Mouse (Mus musculus) thymus, postnatal 25 days (tissue): ENCODE data around the gene Rpl31.

Experiments used
- DNase-seq: peaks from one replicate; pipeline ENCODE4 v3.0.0; 2022

Gene Rpl31

DNA sequence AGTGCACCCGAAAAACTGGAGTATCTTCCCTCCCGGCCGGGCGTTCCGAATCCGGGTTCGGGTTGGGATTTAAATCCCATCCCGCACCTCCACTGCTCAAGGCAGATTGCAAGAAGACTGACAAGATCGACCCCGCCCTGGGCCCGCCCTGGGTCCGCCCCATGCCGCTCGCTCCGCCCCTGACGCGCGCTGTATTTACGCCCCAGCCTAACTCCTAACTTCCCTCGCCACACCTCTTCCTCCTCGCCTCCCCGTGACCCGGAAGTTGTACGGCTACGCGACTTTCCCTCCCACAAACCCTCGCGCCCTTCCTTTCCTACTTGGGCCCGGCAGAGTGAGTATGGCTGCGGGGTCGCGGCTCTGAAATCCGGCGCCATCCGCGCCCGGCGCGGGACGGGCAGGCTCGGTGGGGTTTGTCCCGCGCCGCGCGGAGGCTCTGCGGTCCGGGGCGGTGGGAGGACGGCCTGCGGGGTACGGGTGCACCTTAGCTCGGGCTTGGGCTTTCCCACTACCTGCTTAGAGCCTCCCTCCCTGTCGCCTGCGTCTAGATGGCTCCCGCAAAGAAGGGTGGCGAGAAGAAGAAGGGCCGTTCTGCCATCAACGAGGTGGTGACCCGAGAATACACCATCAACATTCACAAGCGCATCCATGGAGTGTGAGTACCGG, at the start of gene Rpl31:
Gene Rpl31, plus strand, starts transcription at position 242 of the 666 bp plus-strand sequence.
- DNase-seq, result peak; percentile 98

DNA sequence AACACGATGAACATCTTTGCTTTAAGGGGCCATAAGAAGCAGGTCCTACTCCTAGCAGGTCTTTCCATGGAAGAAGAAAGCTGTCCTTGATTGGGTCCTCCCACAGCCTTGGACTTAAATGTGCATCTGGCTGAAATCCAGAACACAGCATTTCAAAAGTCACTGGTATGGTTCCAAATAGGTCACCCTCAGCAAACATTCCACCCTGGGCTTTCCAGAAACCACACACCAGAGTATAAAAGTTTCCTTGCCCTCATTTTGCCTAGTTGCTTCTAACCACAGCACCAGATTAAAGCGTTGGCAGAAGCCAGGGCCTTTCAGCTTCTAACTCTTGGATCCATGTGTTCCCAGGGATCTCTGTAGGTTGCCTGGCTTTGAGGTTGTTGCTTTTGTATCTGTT, 49.7 kb upstream of the Rpl31 start:
- no peak for DNase-seq

DNA sequence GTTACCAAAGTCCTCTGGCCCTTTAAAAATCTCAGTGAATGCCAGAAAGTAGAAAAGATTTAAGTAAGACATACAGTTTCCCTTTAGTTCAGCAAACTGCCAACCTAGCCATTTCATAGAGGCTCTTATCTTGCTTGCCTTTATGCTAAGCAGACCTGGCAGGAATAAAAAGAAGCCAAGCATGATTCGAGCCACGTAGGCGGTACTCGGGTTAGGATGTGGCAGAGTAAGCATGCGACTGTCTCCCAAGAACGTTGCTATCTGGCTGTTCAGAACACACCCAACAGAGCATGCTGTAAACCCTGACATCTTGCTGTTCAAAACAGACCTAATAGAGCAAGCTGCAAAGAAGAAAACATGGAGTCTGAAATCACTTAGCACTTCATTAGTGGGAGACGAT, 48.8 kb upstream of the Rpl31 start:
- no peak for DNase-seq

DNA sequence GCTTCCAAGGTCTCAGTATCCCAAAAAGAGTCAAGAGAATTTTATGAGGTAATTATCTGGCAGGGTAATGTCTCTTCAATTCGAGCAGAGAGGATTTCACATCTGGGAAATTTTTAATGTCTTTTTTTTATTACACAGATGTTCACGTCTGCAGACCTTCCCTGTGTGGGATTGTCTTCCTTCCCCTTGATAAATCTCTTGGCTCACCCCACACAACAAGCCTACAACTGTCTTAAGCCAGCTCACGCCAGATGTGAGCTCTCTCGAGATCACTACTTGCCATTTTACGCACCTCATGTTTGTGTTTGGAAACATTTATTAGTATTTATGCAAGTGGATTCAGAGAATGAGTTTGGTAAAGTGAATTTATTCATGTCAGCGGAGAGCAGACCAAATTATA, 45.7 kb upstream of the Rpl31 start:
- no peak for DNase-seq

DNA sequence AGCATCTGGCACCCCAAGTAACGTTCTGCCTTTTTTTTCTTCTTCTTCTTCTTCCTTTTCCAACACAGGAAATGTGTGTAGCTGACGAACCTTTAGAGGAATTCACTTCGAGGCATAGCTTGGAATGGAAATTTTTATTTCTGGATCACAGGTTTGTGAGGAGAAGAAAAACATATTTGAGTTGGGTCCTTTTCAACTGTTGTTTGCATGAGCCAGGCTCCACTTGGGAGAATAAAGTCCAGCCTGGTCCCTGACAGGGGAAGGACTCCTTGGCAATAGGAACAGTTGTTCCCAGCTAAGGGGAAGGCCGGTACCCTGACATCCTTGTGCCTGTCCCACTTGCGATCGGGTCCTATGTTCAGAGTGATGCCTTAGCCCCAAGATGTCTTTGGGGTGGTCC, 42.4 kb upstream of the Rpl31 start:
- no peak for DNase-seq

DNA sequence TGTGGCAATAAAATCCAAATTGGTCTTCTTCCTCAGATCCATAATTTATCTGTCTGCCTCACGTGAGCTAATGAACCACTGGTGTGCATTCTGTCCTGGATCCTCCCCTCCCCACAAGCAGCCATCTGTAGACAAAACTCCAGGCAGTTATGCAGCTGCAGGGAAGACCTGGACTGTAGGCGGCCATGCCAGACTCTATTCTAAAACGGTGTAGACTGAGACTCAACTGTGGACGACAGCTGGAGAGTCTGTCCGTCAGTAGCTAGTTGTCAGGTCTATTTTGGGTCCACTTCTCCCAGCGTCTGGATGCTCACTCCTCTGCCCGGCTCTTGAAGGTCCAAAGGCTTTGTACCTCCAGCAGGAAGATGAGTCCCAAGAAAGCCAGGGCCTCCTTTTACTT, 40.1 kb upstream of the Rpl31 start:
- no peak for DNase-seq

DNA sequence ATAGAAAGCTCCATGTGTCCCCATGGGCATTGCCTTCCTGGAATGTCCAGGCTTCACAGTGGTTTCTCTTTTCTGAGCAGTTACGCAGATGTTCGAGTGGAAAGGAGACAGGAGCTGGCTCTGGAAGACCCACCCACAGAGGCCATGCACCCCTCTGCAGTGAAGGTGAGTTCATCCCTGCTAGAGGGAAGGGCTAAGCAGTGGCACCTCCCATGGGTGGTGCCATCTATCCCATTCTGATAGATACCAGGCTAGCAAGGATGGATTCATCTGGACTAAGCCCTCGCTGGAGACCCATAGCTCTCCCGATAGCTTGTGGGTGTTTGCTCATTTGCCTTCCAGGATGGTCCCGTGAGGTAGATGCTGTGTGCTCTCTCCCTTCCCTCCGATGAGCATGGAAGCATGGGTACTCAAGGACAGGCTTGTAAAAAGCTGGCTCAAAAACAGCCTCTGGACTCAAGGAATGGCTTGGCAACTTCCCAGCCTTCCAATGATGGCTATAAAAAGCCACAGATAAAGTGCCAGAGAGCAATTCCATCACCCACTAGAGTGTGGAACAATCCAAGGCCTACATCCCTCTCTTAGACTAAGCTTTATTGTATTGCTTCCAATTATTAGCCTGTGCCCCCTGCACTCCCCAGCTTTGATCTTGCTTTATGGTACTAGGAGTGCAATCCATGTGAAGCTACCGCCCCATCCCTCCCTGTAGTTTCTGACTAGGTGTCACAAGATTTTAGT, 36.6 kb upstream of the Rpl31 start:
- DNase-seq, result no peak

DNA sequence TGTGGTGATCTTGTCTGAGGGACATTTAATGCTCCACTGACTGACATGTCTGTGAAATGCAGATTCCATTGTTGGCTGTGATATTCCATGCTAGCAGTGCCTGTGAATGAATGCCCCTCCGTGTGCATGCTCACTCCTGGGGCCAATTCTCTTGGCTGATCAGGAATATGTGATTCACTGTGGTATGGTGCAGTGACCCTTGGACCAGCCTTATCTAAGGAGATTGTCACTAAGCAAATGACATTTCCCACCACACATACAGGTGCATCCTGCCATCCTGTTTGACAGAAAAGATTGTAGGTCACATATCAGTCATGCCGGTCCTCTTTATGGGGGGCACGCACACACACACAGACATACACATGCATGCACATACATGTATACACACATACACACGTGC, 35.2 kb upstream of the Rpl31 start:
- DNase-seq, result no peak

DNA sequence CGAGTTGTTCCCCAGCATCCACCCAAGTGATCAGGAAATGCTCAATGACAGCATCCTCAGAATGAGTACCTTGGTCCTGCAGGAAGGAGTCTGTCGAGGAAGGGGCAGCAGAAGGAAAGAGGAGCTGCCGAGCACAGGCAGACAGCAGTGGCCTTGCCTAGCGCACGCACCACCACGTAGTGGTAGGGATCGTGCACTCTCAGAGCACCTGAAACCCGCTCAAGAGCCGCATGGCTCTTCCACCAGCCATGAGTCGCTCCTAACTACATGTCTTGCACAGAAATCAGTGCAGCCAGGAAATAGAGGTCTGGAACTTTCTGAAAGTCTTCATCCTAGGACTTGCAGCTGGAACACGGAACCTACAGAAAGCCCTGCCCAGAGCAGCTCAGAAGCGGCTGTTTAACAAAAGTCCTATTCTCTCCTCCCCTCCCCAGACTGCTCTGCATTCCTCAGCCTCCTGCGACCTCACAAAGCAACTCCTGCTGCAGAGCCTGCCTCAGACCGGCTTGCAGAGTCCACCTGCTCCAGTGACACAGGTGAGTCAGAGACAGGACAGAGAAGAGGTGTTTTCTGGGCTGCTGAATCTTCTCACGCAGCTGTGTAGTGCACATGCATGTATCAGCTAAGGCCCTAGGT, 32.0 kb upstream of the Rpl31 start:
- DNase-seq, result no peak

DNA sequence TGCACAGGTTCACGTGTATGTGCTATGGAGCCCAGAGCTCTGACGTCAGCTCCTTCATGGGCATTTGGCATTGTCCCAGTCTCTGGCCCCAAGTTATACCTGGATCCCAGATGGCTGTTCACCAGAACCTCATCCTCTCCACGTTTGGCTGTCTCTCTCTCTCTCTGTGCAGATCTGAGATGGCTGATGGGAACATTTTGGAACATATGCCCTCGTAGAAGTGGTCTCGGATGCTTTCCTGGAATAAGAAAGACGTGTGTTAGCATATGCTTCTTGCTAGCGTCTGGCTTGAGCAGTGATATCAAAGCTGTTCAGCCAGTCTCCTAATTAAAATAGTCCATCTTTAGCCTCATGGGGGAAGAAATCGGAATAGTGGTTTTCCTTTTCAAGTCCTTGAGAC, 30.9 kb upstream of the Rpl31 start:
- DNase-seq, result no peak

DNA sequence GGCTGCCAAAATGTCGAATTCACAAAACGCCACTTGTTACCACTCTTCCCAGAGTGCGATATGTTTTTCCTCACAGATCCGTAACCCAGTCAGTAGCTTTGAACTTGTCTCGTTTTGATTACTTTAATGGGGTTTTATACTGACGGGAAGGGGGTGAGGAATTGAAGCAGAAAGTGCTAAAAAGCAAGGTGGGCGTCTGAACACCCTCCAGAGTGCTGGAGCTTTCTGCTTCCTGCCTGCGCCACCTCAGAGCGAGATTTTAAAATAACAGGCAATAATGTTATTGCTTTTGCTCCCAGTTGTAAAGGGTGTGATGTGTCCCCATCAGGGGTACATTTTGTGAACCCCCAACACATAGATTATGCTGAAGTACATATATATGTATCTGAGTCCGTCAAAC, 28.8 kb upstream of the Rpl31 start:
- DNase-seq, result no peak

DNA sequence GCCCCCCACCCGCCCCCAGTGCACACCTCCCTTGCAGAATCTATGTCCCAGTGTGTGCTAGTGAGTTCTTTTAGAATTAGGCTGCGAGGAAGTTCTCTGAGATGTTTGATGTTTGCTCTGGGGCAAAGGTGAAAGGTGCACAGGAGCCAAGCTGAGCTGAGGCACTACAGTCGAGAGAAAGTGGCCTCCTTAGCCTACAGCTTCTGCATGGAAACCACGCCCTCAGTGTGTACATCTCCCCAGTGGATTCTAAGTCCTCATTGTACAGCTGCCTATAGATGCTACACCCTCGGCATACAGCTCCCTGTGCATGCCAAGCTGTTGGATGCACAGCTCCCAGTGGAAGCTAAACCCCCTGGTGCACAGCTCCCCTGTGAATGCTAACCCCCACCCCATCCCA, 28.2 kb upstream of the Rpl31 start:
- DNase-seq, result no peak

DNA sequence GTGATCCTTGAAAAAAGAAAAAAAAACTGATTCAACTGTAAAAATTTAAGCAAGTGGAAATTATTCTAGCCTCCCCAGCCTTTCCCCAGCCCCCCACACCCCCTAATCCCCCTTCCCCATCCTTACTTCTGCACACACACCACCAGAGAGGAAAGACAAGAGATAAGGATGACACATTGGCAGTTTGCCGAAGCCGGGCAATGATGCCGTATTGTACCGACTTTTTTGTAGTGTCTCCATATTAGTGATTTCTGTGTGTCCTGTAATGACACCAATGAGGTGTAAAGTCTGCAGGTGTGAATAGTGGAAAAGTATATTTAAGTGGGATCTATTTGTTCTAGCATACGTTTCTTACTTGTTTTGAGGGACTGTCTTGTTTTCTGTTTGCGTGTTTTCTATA, 27.5 kb upstream of the Rpl31 start:
- DNase-seq, result no peak

DNA sequence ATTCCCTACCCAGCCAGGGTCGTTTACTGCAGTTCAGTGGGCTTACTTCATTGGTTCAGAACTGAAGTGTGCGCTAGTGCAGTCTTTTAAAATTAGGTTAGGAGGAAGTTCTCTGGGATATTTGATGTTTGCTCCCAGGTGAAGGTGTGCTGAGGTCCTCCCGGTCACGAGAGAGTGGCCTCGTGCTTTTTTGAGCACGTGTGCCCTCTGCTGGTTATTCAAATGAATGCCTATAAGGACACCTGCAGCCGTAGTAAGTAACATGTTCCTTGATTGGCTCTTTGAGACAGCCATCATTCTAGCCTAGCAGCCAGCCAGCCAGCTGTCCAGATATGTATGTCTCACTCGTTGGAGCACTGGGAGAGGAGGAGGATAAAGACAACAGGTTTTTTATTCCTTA, 27.0 kb upstream of the Rpl31 start:
- DNase-seq, result peak; percentile 56

DNA sequence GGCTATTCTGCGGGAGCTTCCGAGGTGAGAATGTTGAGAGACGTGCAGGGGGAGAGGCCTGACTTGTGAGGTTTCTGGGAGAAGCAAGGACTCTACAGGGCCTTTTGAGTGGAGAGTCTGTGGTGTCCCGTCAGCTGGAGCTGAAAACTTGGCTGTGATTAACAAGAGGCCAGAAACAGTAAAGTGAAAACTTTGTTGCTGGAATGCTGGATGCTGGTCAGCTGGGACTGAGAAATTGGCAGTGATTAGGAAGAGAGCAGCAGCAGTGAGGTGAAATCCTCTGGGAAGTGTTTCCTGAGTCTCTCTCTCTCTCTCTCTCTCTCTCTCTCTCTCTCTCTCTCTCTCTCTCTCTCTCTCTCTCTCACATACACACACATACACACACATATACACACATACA, 25.8 kb upstream of the Rpl31 start:
- no peak for DNase-seq

DNA sequence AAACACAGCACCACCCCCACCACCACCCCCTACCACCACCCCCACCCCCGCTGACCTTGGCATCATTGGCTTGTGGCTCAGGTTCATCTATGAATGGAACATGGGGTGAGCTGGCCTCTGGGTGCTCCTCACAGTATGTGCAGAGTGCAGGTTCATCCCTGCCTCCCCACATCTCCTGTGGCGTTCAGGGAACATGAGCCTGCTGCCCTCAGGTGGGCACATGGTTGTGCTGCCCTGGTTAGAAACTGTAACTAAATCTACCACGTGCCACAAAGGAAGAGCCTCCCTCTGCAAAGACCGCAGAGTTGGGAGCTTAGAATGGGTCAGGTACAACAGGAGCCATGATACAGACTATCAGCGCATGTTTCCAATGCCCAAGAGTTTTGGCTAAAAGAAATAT, 24.4 kb upstream of the Rpl31 start:
- DNase-seq, result no peak

DNA sequence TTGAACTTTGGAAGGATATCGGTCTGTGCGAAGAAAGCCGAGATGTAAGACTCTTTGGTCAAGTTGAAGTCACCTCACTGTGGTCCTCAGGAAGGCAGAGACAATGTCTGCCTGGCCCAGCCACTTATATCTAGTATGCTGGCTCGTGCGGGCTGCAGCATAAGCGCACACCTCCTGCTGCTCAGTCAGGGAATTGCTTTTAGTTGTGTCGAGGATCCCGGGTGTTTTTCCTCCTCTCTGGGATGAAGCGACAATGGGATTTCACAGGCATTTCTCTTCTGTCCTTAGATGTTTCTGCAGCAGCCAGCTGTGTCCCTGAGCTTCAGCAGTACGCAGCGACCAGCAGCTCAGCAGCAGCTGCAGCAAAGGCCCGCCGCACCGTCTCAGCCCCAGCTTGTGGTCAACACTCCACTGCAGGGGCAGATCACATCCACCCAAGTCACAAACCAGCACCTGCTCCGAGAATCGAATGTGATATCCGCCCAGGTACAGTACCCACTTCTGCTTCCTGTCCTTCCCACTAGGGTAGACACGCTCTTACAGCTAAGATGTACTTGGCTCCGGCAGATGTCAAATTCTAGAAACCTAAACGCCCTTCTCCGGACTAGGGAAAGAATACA, 22.6 kb upstream of the Rpl31 start:
- DNase-seq, result peak; percentile 48

DNA sequence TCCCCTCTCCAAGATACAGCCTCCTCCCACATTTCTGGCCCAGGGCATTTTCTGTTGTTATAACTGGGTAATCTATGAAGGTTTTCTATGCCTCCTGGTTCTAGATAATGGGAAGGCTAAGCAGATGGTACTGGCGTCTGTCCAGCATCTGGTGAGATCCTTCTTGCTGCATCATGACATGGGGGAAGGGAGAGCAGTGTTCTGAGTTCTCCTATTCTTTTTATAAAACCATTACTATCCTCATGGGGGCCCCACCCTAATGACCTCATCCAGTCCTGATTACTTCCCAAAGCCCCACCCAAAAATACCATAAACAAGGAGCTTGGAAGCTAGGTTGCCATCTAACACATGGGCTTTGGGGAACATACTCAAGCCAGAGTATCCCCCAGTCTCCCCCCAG, 18.6 kb upstream of the Rpl31 start:
- no peak for DNase-seq

DNA sequence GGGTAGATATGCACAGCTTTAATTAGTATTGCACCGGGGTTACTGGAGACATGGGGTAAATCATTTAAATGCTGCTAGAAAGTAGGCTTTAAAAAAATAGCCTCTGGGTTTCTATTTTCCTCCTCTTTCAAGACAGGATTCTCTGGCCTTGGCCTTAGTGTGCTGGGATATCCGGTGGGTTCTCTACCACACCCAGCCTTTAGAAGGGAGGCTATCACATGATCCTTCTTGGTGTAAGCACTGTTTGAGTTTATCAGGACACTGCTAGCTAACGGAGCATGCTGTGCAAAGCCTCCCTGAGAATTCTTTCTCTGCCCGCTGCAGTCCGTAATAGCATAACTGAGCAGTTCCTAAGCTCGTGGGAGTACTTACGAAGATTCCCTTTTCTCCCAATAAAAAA, 18.2 kb upstream of the Rpl31 start:
- DNase-seq, result no peak

DNA sequence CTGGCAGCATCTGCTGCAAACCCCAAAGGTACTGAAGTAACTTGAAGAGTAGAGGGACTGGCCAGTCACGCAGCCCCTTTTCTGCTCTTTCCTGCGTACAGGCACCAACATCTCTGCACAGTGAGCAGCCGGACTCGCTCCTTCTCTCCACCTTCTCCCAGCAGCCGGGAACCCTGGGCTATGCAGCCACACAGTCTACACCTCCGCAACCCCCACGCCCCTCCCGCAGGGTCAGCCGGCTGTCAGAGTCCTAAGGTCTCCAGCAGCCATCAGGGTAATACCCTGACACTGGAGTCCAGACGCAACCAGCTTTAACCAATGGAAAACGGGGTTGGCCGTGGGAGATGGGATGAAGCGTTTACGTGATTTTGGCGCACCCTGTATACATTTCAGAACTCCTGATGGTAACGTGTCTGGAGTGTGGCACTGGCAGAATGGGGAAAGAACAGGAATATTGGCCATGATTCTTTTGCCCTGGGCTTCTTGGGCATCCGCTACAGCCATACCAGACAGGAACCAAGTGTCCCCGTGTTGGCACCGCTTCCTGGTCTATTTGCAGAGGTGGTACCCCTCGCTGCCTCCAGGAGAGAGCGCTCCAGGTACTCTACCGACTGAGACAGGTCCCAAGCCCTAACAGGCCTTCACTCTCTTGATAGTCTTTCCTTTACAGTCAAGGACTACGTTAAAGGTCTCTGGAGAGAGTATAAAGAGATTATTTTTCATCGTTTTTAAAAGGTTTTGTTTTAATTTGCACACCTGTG, 5.7 kb upstream of the Rpl31 start:
- no peak for DNase-seq

DNA sequence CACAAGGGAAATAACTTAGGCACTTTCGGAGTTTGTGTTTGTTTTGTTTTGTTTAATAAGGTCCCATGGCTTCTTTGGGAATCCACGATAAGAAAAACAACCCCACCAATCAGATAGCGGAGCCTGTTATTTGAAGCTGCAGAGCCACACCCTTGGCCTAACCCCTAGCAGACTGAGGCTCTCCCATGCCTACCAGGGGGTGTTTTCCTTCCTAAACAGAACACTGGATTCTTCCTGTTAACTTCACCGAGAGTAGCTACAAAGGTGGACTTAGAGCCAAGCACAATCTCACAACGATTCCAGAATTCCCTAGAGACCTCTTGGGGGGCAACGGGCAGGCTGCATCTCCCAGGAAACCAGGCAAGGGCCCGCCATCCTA, 5.1 kb upstream of the Rpl31 start:
- DNase-seq, result no peak

DNA sequence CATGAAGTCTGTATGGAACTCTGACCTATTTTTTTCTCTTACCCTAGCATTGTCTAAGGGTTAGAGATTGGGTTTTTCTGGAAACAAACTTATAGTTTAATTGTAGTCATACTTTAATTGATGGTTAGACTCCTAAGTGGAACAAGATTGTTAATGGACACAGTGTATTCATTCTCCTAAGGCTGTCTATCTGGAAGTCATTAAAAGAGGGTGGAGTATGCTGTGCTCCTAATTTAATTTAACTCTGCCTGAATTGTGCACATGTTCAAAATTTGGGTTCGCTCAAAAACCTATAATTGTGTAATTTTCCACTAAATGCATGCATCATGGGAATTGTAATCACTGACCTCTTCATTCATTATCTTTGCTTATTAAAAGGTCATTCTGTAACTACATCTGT, 2.1 kb upstream of the Rpl31 start:
- DNase-seq, result no peak

DNA sequence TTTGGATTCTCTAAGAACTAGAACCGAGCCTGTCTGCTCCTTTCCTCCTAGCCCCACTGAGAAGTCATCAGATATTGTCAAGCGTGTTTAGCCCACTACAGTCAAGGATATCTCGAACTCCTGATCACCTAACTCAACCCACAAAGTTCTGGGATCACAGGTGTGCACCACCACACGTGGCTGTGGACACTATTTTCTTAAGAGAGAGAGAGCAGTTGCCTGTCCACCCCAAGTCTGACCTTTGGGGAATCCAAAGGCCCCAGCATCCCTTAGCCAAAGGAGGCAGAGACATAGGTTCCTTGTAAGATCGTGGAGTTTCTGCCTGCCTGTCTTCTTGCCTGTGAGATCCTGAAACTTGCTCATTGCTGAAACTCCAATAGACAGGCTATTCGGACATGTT, 597 bp upstream of the Rpl31 start:
- DNase-seq, result peak; percentile 11
